Mouse (Mus musculus): ENCODE data around the gene Selenon.

- TF ChIP-seq FOSL1 (IDR thresholded peaks at IDR 0.05; ENCODE audit: insufficient read depth, low read length, poor library complexity, severe bottlenecking): no peak
- no peak for TF ChIP-seq CTCF (IDR thresholded peaks at IDR 0.05; ENCODE audit: control insufficient read depth, insufficient read depth, insufficient read length)
- no peak for TF ChIP-seq MYOG (IDR thresholded peaks at IDR 0.05; ENCODE audit: control insufficient read depth, extremely low read depth, insufficient read length)
- TF ChIP-seq MYOD1 (IDR thresholded peaks at IDR 0.05; ENCODE audit: control insufficient read depth, insufficient read length, low read depth): no peak
These were observed 54.7 kb downstream of the Selenon start for GRCm38 (mm10) chr4:134497223-134497622.

All from C2C12 (cell line).